Mouse (Mus musculus): ENCODE measurements around the gene Olfr1316.

Gene Olfr1316

GRCm38 (mm10) chr2:112134877-112135276 is at the start of gene Olfr1316:
TSS of gene Olfr1316 (minus strand) at chr2:112134977.
- CTCF ChIA-PET: no interaction called here

GRCm38 (mm10) chr2:112153898-112154297 is 19.1 kb upstream of the Olfr1316 start, which contains the start of gene Olfr1318:
TSS of gene Olfr1318 (plus strand) at chr2:112154198.
- CTCF ChIA-PET: no interaction called here

- CTCF ChIA-PET: no interaction called here
These were observed 5.3 kb upstream of the Olfr1316 start, which contains the start of gene Olfr1317 for GRCm38 (mm10) chr2:112140029-112140428. TSS of gene Olfr1317 (plus strand) at chr2:112140329.

- CTCF ChIA-PET: no interaction called here
These were observed 19.4 kb downstream of the Olfr1316 start, which contains the start of gene Olfr1315-ps1 for GRCm38 (mm10) chr2:112115340-112115739. TSS of gene Olfr1315-ps1 (minus strand) at chr2:112115440.

DNA sequence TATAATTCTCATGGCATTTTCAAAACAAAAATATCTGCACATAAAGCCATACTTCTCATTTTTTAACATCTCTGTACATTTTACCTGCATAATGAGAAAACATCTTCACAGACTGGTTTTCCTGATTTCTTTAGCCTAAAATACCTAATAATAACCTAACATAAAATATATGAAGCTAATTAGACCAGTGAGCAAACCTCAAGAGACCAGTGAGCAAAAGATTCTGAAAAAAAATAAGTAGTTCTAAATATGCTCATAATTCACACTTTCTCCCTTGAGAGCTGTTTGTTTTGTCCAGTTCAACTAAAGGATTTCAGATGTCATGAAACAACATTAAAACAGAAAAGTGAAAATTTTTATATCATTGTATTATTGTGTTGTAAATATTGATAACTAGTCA is 38.1 kb downstream of the Olfr1316 start, which contains the start of gene Olfr1314:
Olfr1314 (minus strand) TSS at position 101 of the 400 bp plus-strand sequence.
- CTCF ChIA-PET: no interaction called here

GRCm38 (mm10) chr2:112077743-112078142 is 57.0 kb downstream of the Olfr1316 start, which contains the start of gene Olfr1313:
TSS of gene Olfr1313 (minus strand) at chr2:112077843.
- CTCF ChIA-PET: no interaction called here
